Mouse (Mus musculus): ENCODE results near the gene Ldb2.
A peak's percentile ranks its signal among the peaks of the same experiment; 100 is the strongest.

- no peak for TF ChIP-seq CTCF (IDR thresholded peaks at IDR 0.05)
- peak; percentile 53; the same call in 1 of the 2 replicates for TF ChIP-seq EP300 (IDR thresholded peaks at IDR 0.05)
Observed at GRCm38 (mm10) chr5:44736366-44736765, 63.1 kb downstream of the Ldb2 start.

Measured in lung, postnatal 0 days (tissue).